Mouse (Mus musculus) left cerebral cortex, postnatal 14 days (tissue): Measurements from ENCODE around the gene Homer3. TPM values are rescaled to one million over a fixed set of nuclear protein-coding genes. Genes with fewer than 3 reads are reported as not detected.
A peak's percentile ranks its signal among the peaks of the same experiment; 100 is the strongest.

Experiments used
- DNase-seq, 2 experiments: peaks; one replicate each; pipeline ENCODE4 v3.0.0; 2021 to 2022; ENCODE audit warnings: low spot score in 2 of 2, mixed read lengths in 1 of 2
- intact Hi-C: fragments of 180-260 bp; cut with DNase I; formaldehyde crosslinking; loops from one replicate; pipeline ENCODE4 v1.15.1; 2025
- total RNA-seq, 2 experiments: library from RNA; stranded (reverse); gene quantifications; 2 replicates each; pipeline ENCODE4 v1.2.3; 2021

Homer3 gene
- total RNA-seq, 2 experiments from 2014 or later: 10.5 to 12.9 TPM

GRCm38 (mm10) chr8:70329835-70330740 lies 47.5 kb downstream of the Homer3 start:
- no peak for DNase-seq
- intact Hi-C loops: no loop called here

GRCm38 (mm10) chr8:70330741-70331364 lies 48.2 kb downstream of the Homer3 start:
- peak; percentile 73 to 89 for DNase-seq
- intact Hi-C loops: no loop called here

GRCm38 (mm10) chr8:70331526-70331925 lies 48.9 kb downstream of the Homer3 start:
- DNase-seq: no peak
- intact Hi-C loops: no loop called here

- intact Hi-C loops: no loop called here
- peak; percentile 74 to 80 for DNase-seq
Observed at GRCm38 (mm10) chr8:70332070-70332877, 49.6 kb downstream of the Homer3 start.

GRCm38 (mm10) chr8:70332878-70333202 lies 50.2 kb downstream of the Homer3 start:
- intact Hi-C loops: no loop called here

GRCm38 (mm10) chr8:70338931-70339330 lies 56.3 kb downstream of the Homer3 start:
- intact Hi-C loops: no loop called here
- DNase-seq: no peak

More at GRCm38 (mm10) chr8:70332878-70333202, 50.2 kb downstream of the Homer3 start:
- DNase-seq: no peak

GRCm38 (mm10) chr8:70340659-70341058 lies 58.0 kb downstream of the Homer3 start:
- intact Hi-C loops: loop anchor here (5.0 kb wide), 1 partner anchor 167 kb away; the partner anchor contains the start of gene Rex1bd
- DNase-seq: no peak

GRCm38 (mm10) chr8:70342007-70342406 lies 59.4 kb downstream of the Homer3 start:
- DNase-seq: no peak
- intact Hi-C loops: loop anchor here (5.0 kb wide), 1 partner anchor 165 kb away; the partner anchor contains the start of gene Rex1bd

GRCm38 (mm10) chr8:70343076-70343475 lies 60.4 kb downstream of the Homer3 start:
- intact Hi-C loops: loop anchor here (5.0 kb wide), 1 partner anchor 164 kb away; the partner anchor contains the start of gene Rex1bd
- DNase-seq: no peak

GRCm38 (mm10) chr8:70343696-70344095 lies 61.1 kb downstream of the Homer3 start:
- intact Hi-C loops: loop anchor here (5.0 kb wide), 1 partner anchor 164 kb away; the partner anchor contains the start of gene Rex1bd
- peak; percentile 47 to 79 for DNase-seq

Other genes starting within 250 kb of the Homer3 start
- 10 to 100 TPM; 82.8 to 83.3 TPM for gene Mau2, start 240.1 kb upstream of the Homer3 start, total RNA-seq
- 10 to 100 TPM; 47.7 to 52.0 TPM for gene Sugp1, start 240.0 kb upstream of the Homer3 start, total RNA-seq
- gene Tm6sf2, start 209.9 kb upstream of the Homer3 start, total RNA-seq: 1 to 10 TPM; 1.7 to 2.4 TPM
- gene Hapln4, start 199.4 kb upstream of the Homer3 start, total RNA-seq: 10 to 100 TPM; 17.9 to 20.9 TPM
- 100 to 1,000 TPM; 342 to 344 TPM for gene Ncan, start 162.0 kb upstream of the Homer3 start, total RNA-seq
- 10 to 100 TPM; 25.5 to 28.1 TPM for gene Nr2c2ap, start 151.5 kb upstream of the Homer3 start, total RNA-seq
- 1 to 10 TPM; 9.2 to 9.6 TPM for gene Rfxank, start 143.7 kb upstream of the Homer3 start, total RNA-seq
- gene Borcs8, start 143.3 kb upstream of the Homer3 start, total RNA-seq: 10 to 100 TPM; 44.3 to 48.7 TPM
- gene Mef2b, start 143.1 kb upstream of the Homer3 start, total RNA-seq: not detected
- gene Tmem161a, start 110.5 kb upstream of the Homer3 start, total RNA-seq: 10 to 100 TPM; 51.3 to 53.2 TPM
- gene Slc25a42, start 70.5 kb upstream of the Homer3 start, total RNA-seq: 10 to 100 TPM; 32.7 to 34.5 TPM
- 100 to 1,000 TPM; 116 to 117 TPM for gene Sugp2, start 48.6 kb upstream of the Homer3 start, total RNA-seq
- gene Armc6, start 48.4 kb upstream of the Homer3 start, total RNA-seq: 10 to 100 TPM; 57.1 to 68.7 TPM
- gene Ddx49, start 19.7 kb downstream of the Homer3 start, total RNA-seq: 10 to 100 TPM; 43.5 to 44.6 TPM
- gene Cope, start 19.7 kb downstream of the Homer3 start, total RNA-seq: 100 to 1,000 TPM; 122 to 132 TPM
- gene Cers1, start 32.9 kb downstream of the Homer3 start, total RNA-seq: 100 to 1,000 TPM; 118 to 126 TPM
- 10 to 100 TPM; 15.4 to 20.8 TPM for gene Gdf1, start 47.0 kb downstream of the Homer3 start, total RNA-seq
- 10 to 100 TPM; 49.8 to 53.4 TPM for gene Upf1, start 70.5 kb downstream of the Homer3 start, total RNA-seq
- under 1 TPM; 0.51 to 0.72 TPM for gene Comp, start 90.7 kb downstream of the Homer3 start, total RNA-seq
- gene Crtc1, start 156.8 kb downstream of the Homer3 start, total RNA-seq: 100 to 1,000 TPM; 109 to 111 TPM
- 10 to 100 TPM; 37.2 to 37.9 TPM for gene Klhl26, start 194.1 kb downstream of the Homer3 start, total RNA-seq
- 100 to 1,000 TPM; 217 to 225 TPM for gene Tmem59l, start 204.5 kb downstream of the Homer3 start, total RNA-seq
- gene Crlf1, start 210.3 kb downstream of the Homer3 start, total RNA-seq: 1 to 10 TPM; 5.8 to 7.5 TPM
- 10 to 100 TPM; 96.6 to 99.7 TPM for gene Rex1bd, start 223.9 kb downstream of the Homer3 start, total RNA-seq
- gene Uba52, start 228.0 kb downstream of the Homer3 start, total RNA-seq: 1,000 to 10,000 TPM in 1 of 2 experiments, 100 to 1,000 TPM in 1; 967 to 1,028 TPM
- 100 to 1,000 TPM; 396 to 406 TPM for gene Fkbp8, start 244.9 kb downstream of the Homer3 start, total RNA-seq
- gene Kxd1, start 245.1 kb downstream of the Homer3 start, total RNA-seq: 10 to 100 TPM; 40.8 to 43.4 TPM